Mouse (Mus musculus) ES-Bruce4 (cell line): ENCODE results near the gene Psmd5. TPM values are rescaled to one million over a fixed set of nuclear protein-coding genes. Genes with fewer than 3 reads are reported as not detected.
A peak's percentile ranks its signal among the peaks of the same experiment; 100 is the strongest.

ENCODE experiments used
- H3K27ac ChIP-seq: 2 replicates; pipeline ENCODE4 v1.5.1; 2012; ENCODE audit warnings: low read length, inconsistent platforms; ENCODE audit not compliant: insufficient read depth
- H3K27me3 ChIP-seq: 2 replicates; pipeline ENCODE4 v1.6.1; 2012; ENCODE audit warnings: mild to moderate bottlenecking, low read length, inconsistent platforms; ENCODE audit not compliant: control insufficient read depth, poor library complexity, insufficient read depth, severe bottlenecking
- H3K36me3 ChIP-seq: 2 replicates; pipeline ENCODE4 v1.6.1; 2012; ENCODE audit warnings: inconsistent platforms, mild to moderate bottlenecking, low read length, moderate library complexity; ENCODE audit not compliant: control insufficient read depth, poor library complexity, insufficient read depth, severe bottlenecking
- H3K4me1 ChIP-seq: one replicate; pipeline ENCODE4 v1.8.1; 2011; ENCODE audit warnings: low read length; ENCODE audit not compliant: control insufficient read depth, insufficient read depth
- H3K4me3 ChIP-seq: 2 replicates; pipeline ENCODE4 v1.5.1; 2011; ENCODE audit warnings: low read depth, mild to moderate bottlenecking, low read length
- H3K9ac ChIP-seq: 2 replicates; pipeline ENCODE4 v1.6.1; 2012; ENCODE audit warnings: low read depth, mild to moderate bottlenecking, inconsistent platforms; ENCODE audit not compliant: poor library complexity, severe bottlenecking
- H3K9me3 ChIP-seq: replicated peaks from 2 replicates; pipeline ENCODE4 v1.6.1; 2012; ENCODE audit warnings: mild to moderate bottlenecking, low read length, inconsistent platforms; ENCODE audit not compliant: control insufficient read depth, poor library complexity, insufficient read depth, severe bottlenecking
- CTCF ChIP-seq: IDR thresholded peaks from one replicate; pipeline ENCODE4 v1.8.1; 2011; ENCODE audit warnings: low read depth, low read length
- EP300 ChIP-seq: IDR thresholded peaks from 2 replicates; pipeline ENCODE4 v1.6.1; 2011; ENCODE audit warnings: low read depth, low read length; ENCODE audit not compliant: insufficient read depth
- POLR2A ChIP-seq: IDR thresholded peaks from one replicate; pipeline ENCODE4 v1.8.1; 2011; ENCODE audit warnings: low read length; ENCODE audit not compliant: insufficient read depth
- polyA plus RNA-seq: library from polyadenylated mRNA; stranded (reverse); fragments of >200 nt; gene quantifications from 2 replicates; pipeline ENCODE4 v1.2.4, GENCODE M21; 2011; ENCODE audit warnings: low read depth; ENCODE audit not compliant: missing spikeins, insufficient read depth, insufficient read length

Gene Psmd5
- polyA plus RNA-seq, 1 experiment = 77.6 TPM

DNA sequence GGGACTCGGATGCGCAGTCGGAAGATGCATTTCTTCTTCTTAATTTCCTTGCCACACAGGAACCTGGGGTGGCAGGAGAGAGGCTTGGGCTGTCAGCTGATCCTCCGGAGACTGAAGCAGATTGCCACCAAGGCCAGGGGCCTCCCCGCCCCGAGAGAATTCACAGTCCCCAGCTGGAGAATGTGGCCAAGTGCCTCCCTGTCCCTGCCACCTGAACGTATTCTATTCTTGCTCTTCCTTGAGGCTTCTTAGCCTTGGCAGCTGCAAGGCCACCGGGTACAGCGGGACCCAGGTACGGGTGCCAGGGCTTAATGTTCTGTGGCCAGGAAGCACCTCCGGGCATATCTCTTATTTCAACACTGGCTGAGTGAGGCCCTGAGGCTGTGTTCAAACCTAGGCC is 24.9 kb upstream of the Psmd5 start:
- Histone ChIP-seq H3K27ac (no peak overlapping the region), H3K27me3 (no peaks in the 10 kb centered on the region), H3K36me3 (no peaks in the 10 kb centered on the region; the same call in 1 of the 2 replicates), H3K4me1 (no peaks in the 10 kb centered on the region), H3K4me3 (no peak overlapping the region), H3K9me3 (no peaks in the 10 kb centered on the region), H3K9ac (no peak overlapping the region)
- TF ChIP-seq CTCF (no peak), POLR2A (no peak), EP300 (no peak)

DNA sequence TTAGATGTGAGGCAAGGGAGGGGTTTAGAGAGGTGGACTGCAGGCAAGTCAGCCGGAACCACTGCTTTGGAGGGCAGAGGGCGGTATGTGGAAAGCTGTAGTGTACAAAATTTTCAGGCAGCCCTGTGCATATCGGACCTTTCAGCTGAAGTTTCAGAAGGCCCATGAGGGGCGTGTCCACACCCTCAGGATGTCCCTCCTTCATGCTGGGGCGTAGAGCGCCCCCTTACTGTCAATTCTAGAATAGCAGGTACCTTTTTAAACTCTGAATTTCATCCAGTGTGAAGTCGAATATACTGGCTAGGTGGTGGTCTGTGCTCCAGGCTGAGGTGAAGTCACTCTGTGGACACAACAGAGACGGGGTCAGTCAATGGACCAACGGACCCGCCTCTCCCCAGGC is 23.1 kb upstream of the Psmd5 start:
- H3K9ac ChIP-seq = no peak overlapping the region

DNA sequence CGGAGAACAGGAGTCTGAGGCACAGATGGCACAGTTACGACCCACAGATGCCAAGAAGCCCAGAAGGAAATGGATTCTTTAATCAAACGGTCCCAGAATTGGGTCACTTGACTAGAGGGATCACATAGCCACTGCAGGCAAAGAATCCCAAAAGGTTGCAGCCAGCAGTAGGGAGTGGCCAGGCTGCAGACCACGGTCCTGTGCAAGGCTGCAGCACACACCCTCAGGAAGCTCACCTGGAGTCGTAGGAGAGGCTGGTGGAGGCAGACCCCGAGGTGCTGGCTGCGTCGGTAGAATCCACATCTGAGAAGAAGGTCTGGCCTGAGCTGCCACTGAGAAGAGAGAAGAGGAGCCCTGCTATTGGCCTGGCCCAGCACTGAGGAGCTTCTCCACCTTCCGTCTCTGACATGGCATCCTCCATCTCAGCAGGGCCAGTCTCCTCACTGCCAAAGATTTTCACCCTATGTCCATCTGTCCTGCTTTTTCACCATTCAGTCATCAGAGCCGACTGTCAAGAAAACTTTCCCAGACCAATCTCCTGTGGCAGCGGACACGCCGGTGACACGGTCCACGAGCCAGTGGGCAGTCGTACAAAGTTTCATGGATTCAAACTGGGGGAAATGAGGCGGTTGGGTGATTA is 22.2 kb upstream of the Psmd5 start:
- Histone ChIP-seq H3K4me3 (no peak overlapping the region), H3K9ac (no peak overlapping the region), H3K27ac (no peak overlapping the region), H3K36me3 (no peaks in the 10 kb centered on the region; the same call in 1 of the 2 replicates), H3K4me1 (no peaks in the 10 kb centered on the region), H3K9me3 (no peaks in the 10 kb centered on the region), H3K27me3 (no peaks in the 10 kb centered on the region)
- TF ChIP-seq CTCF = no peak
- no peak for TF ChIP-seq POLR2A
- no peak for TF ChIP-seq EP300

More for the DNA sequence above, 23.1 kb upstream of the Psmd5 start:
- Histone ChIP-seq H3K4me3 (no peak overlapping the region), H3K4me1 (no peaks in the 10 kb centered on the region), H3K9me3 (no peaks in the 10 kb centered on the region), H3K27ac (no peak overlapping the region), H3K27me3 (no peaks in the 10 kb centered on the region), H3K36me3 (no peaks in the 10 kb centered on the region; the same call in 1 of the 2 replicates)
- TF ChIP-seq POLR2A (no peak), EP300 (no peak), CTCF (peak; percentile 73)

DNA sequence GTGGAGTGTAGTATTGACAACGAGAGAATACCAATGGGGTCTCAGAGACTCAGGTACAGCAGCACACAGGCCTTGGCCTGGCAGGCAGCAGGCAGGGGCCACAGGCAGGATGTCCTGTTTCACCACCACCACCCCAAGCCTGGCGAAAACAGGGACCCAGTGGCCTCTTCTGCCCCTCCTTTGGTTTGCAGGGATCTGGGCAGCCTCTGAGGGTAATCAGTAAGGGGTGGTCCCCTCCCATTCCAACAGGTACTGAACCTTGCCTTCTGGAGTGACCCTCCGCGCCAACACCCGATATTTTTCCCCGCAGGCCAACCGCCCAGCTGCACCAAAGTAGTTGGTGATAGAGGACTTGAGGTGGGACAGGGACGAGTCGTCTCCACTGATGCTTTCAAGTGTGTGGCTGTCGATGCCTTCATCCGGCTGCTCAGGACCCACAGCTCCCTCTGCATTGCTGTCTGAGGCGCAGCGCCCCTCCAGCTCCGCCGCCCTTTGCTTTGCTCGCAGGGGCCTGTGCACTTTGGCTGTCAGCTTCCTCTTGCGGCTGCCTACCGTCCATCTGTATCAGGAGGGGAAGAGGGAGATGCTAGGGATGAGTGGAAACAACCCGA is 20.8 kb upstream of the Psmd5 start:
- no peaks in the 10 kb centered on the region; the same call in 1 of the 2 replicates for H3K36me3 ChIP-seq
- H3K4me3 ChIP-seq = peak overlapping the region; percentile 51
- no peak overlapping the region for H3K27ac ChIP-seq
- 0 out of 2 replicates have a peak overlapping the region, but pooled peaks have one; percentile 3 for H3K9ac ChIP-seq
- H3K4me1 ChIP-seq = no peaks in the 10 kb centered on the region
- no peak for TF ChIP-seq POLR2A
- no peak for TF ChIP-seq EP300
- TF ChIP-seq CTCF = no peak
- no peaks in the 10 kb centered on the region for H3K27me3 ChIP-seq
- H3K9me3 ChIP-seq = no peaks in the 10 kb centered on the region

DNA sequence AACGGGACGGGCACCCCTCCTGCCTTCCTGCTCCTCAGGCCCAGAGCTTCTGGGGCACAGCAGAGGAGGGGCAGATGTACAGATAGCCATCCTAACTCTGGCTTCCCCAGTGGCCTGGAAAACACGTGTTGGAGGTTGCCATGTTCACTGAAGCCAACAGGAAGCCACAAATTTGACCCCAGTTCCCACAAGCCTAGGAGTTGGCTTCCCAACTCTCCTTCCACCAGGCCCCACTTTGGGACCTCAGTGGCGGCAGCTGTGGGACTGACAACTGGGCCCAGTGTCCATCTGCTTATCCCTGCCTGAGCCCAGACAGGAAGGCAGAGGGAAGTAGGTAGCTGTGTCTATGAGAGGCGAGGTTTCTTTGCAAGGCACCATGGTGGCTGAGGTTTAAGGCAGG is 19.2 kb upstream of the Psmd5 start:
- no peak overlapping the region for H3K9ac ChIP-seq
- no peak for TF ChIP-seq EP300
- TF ChIP-seq CTCF = no peak
- TF ChIP-seq POLR2A = no peak

DNA sequence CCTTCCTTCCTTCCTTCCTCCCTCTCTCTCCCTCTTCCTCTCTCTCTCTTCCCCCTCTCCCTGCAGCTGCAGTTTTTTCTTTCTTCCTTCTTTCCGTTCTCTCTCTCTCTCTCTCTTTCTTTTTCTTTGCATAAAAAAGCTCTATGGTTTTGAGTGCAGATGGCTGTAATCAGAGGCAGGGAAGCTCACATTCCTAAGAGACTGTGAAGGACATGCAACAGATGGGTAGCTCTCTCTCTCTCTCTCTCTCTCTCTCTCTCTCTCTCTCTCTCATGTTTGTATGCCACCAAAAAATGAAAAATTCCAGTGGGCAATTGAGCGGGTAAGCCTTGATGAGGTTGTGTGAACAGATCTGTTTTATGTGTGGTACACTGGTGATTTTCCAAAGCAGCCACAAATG is 9.4 kb upstream of the Psmd5 start:
- Histone ChIP-seq H3K9me3 (no peaks in the 10 kb centered on the region), H3K27me3 (no peaks in the 10 kb centered on the region), H3K36me3 (no peaks in the 10 kb centered on the region), H3K4me3 (no peak overlapping the region), H3K9ac (no peak overlapping the region), H3K27ac (no peak overlapping the region), H3K4me1 (no peaks in the 10 kb centered on the region)
- TF ChIP-seq POLR2A (no peak), EP300 (no peak), CTCF (no peak)

More for the DNA sequence above, 19.2 kb upstream of the Psmd5 start:
- no peaks in the 10 kb centered on the region for H3K9me3 ChIP-seq
- no peaks in the 10 kb centered on the region for H3K4me1 ChIP-seq
- H3K27me3 ChIP-seq = no peaks in the 10 kb centered on the region
- no peak overlapping the region for H3K4me3 ChIP-seq
- H3K27ac ChIP-seq = no peak overlapping the region
- no peaks in the 10 kb centered on the region; the same call in 1 of the 2 replicates for H3K36me3 ChIP-seq
